Mouse (Mus musculus) intestine, embryonic 15.5 days (tissue): ENCODE data around the gene Pbld2. TPM values are rescaled to one million over a fixed set of nuclear protein-coding genes. Genes with fewer than 3 reads are reported as not detected.
A peak's percentile ranks its signal among the peaks of the same experiment; 100 is the strongest.

Experiments
- ATAC-seq: fragments of 200-750 bp; cut with Nextera tagmentation; 2 replicates; pipeline ENCODE4 v1.8.0; 2017; ENCODE audit warnings: moderate TSS enrichment, moderate library complexity
- H3K27ac ChIP-seq: fragments of 300-500 bp; sonication (generic); 2 replicates; pipeline ENCODE4 v1.5.1; 2015; ENCODE audit warnings: mild to moderate bottlenecking, inconsistent platforms
- H3K27me3 ChIP-seq: fragments of 300-500 bp; sonication (generic); replicated peaks from 2 replicates; pipeline ENCODE4 v1.6.1; 2015; ENCODE audit warnings: inconsistent platforms
- H3K36me3 ChIP-seq: fragments of 300-500 bp; sonication (generic); 2 replicates; pipeline ENCODE4 v1.6.1; 2015; ENCODE audit warnings: inconsistent platforms
- H3K4me1 ChIP-seq: fragments of 300-500 bp; sonication (generic); replicated peaks from 2 replicates; pipeline ENCODE4 v1.6.1; 2015; ENCODE audit warnings: inconsistent platforms
- H3K4me2 ChIP-seq: fragments of 300-500 bp; sonication (generic); replicated peaks from 2 replicates; pipeline ENCODE4 v1.6.1; 2015; ENCODE audit warnings: mild to moderate bottlenecking, inconsistent platforms
- H3K4me3 ChIP-seq: fragments of 300-500 bp; sonication (generic); replicated peaks from 2 replicates; pipeline ENCODE4 v1.5.1; 2015; ENCODE audit warnings: inconsistent platforms
- H3K9ac ChIP-seq: fragments of 300-500 bp; sonication (generic); 2 replicates; pipeline ENCODE4 v1.6.1; 2015; ENCODE audit warnings: inconsistent platforms
- H3K9me3 ChIP-seq: fragments of 300-500 bp; sonication (generic); 2 replicates; pipeline ENCODE4 v1.6.1; 2016; ENCODE audit warnings: inconsistent platforms
- WGBS: fragments of 180-500 bp; shearing (Covaris S2); methylation state at CpG from one replicate; pipeline ENCODE4 v1.1.7; 2015; 5-methylcytosine and 5-hydroxymethylcytosine counted together
- polyA plus RNA-seq: library from polyadenylated mRNA; unstranded; fragments of >200 nt; fragmentation: Nextera tagmentation; extraction: Ambion mirVana; gene quantifications from 2 replicates; pipeline ENCODE4 v1.2.1, GENCODE M21; 2015

Pbld2 gene
- polyA plus RNA-seq, 1 experiment from 2014 or later: 5.7 TPM

DNA sequence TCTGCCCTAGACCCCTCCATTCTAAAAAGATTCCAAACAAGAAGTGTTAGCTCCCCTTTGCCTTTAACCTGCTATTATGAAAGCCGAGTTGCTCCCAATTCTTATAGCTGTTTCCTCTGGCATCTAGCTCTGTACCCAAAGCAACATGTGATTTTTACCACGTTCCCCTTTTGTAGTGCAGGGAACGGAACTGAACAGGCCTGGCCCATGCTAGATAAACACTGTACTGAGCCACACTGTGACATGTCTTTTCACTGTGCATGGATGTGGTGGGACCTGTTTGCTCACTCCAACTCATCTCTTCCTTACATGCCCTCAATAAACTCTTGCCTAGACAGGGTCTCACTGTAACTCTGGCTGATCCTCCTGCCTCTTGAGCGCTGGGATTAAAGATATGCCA lies 13.8 kb upstream of the Pbld2 start:
- no peak overlapping the region for H3K4me2 ChIP-seq
- H3K9me3 ChIP-seq: no peaks in the 10 kb centered on the region
- no peak overlapping the region for H3K9ac ChIP-seq
- peaks cover 26% of the 10 kb centered on the region for H3K36me3 ChIP-seq
- 83% methylated on average over 4 of the region's 4 CpGs for WGBS
- no peak overlapping the region for H3K27ac ChIP-seq
- H3K4me1 ChIP-seq: no peaks in the 10 kb centered on the region
- H3K27me3 ChIP-seq: no peaks in the 10 kb centered on the region
- no peak for ATAC-seq
- H3K4me3 ChIP-seq: no peak overlapping the region

DNA sequence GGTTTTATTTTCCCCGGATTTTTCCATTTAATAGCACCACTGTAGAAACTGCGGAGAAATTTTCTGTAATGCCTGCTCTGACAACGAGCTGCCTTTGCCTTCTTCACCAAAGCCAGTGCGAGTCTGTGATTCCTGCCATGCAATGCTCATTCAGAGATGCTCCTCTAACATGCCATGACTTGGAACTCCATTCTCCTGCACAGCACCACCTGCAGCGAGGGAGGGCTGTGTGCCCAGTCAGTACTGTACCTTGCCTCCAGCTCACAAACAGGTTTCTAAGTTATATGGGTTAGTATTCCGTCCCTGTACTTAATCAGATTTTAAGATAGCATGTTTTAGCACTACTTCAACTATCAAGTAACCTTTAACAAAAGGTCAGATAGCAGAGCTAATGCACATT lies 12.6 kb upstream of the Pbld2 start:
- no peak overlapping the region for H3K4me2 ChIP-seq
- no peaks in the 10 kb centered on the region for H3K4me1 ChIP-seq
- 88% methylated on average over 6 of the region's 6 CpGs for WGBS
- H3K9ac ChIP-seq: no peak overlapping the region
- H3K9me3 ChIP-seq: no peaks in the 10 kb centered on the region
- no peak for ATAC-seq
- peaks cover 33% of the 10 kb centered on the region for H3K36me3 ChIP-seq
- H3K27me3 ChIP-seq: no peaks in the 10 kb centered on the region
- no peak overlapping the region for H3K27ac ChIP-seq
- no peak overlapping the region for H3K4me3 ChIP-seq

- Histone ChIP-seq H3K27me3 (no peaks in the 10 kb centered on the region), H3K4me1 (no peaks in the 10 kb centered on the region), H3K4me2 (no peak overlapping the region), H3K4me3 (no peak overlapping the region), H3K9ac (no peak overlapping the region), H3K9me3 (no peaks in the 10 kb centered on the region), H3K27ac (no peak overlapping the region), H3K36me3 (peaks cover 33% of the 10 kb centered on the region)
- WGBS: 74% methylated on average over 3 of the region's 3 CpGs
- ATAC-seq: no peak
Measured at GRCm38 (mm10) chr10:63013476-63013875, 10.6 kb upstream of the Pbld2 start.

GRCm38 (mm10) chr10:63014168-63014567 lies 9.9 kb upstream of the Pbld2 start:
- Histone ChIP-seq H3K9ac (no peak overlapping the region), H3K27ac (no peak overlapping the region), H3K4me3 (no peak overlapping the region), H3K4me2 (no peak overlapping the region), H3K27me3 (no peaks in the 10 kb centered on the region), H3K4me1 (no peaks in the 10 kb centered on the region), H3K36me3 (peaks cover 33% of the 10 kb centered on the region), H3K9me3 (no peaks in the 10 kb centered on the region)
- no peak for ATAC-seq
- WGBS: 86% methylated on average over 9 of the region's 9 CpGs

DNA sequence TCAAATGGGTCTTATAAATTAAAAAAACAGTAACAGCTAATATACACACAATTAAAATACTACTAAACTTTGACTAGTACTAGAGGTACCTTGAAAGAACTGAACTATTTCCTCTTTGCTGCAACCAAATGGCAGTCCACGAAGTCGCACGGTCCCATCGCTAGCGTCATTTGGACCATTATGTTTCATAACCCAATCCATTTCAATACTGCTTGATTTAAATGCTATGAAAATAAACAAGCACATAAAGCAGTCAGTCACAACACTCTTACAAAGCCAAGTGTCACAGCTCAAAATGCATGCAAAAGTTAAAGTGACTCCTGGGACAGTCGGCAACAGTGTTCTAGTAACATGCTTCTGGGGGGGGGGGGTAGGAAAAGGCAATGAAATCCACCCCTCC lies 4.8 kb upstream of the Pbld2 start:
- peaks cover 15% of the 10 kb centered on the region for H3K36me3 ChIP-seq
- no peaks in the 10 kb centered on the region for H3K9me3 ChIP-seq
- H3K9ac ChIP-seq: no peak overlapping the region
- H3K27me3 ChIP-seq: no peaks in the 10 kb centered on the region
- H3K4me2 ChIP-seq: no peak overlapping the region
- 89% methylated on average over 6 of the region's 6 CpGs for WGBS
- no peak overlapping the region for H3K27ac ChIP-seq
- no peak overlapping the region for H3K4me3 ChIP-seq
- no peak for ATAC-seq
- H3K4me1 ChIP-seq: peaks cover 6% of the 10 kb centered on the region

- Histone ChIP-seq H3K36me3 (peaks cover 4% of the 10 kb centered on the region; the same call in 1 of the 2 replicates), H3K27ac (no peak overlapping the region), H3K9ac (no peak overlapping the region), H3K4me1 (peaks cover 12% of the 10 kb centered on the region), H3K4me3 (peak overlapping the region; percentile 90), H3K9me3 (no peaks in the 10 kb centered on the region), H3K4me2 (peak overlapping the region; percentile 62), H3K27me3 (no peaks in the 10 kb centered on the region)
- WGBS: 45% methylated on average over 4 of the region's 4 CpGs
- ATAC-seq: no peak
Measured at GRCm38 (mm10) chr10:63021702-63022101, 2.4 kb upstream of the Pbld2 start.

GRCm38 (mm10) chr10:63022541-63023120 lies 1.5 kb upstream of the Pbld2 start:
- Histone ChIP-seq H3K4me2 (peak overlapping the region; percentile 62), H3K9me3 (no peaks in the 10 kb centered on the region), H3K9ac (peak overlapping the region; percentile 99), H3K36me3 (0 out of 2 replicates have a peak, but pooled peaks cover 3% of the 10 kb centered on the region), H3K4me1 (peaks cover 12% of the 10 kb centered on the region), H3K27ac (peak overlapping the region; percentile 100), H3K27me3 (no peaks in the 10 kb centered on the region), H3K4me3 (peak overlapping the region; percentile 90)
- ATAC-seq: no peak
- under 1% methylated on average over 27 of the region's 27 CpGs for WGBS

DNA sequence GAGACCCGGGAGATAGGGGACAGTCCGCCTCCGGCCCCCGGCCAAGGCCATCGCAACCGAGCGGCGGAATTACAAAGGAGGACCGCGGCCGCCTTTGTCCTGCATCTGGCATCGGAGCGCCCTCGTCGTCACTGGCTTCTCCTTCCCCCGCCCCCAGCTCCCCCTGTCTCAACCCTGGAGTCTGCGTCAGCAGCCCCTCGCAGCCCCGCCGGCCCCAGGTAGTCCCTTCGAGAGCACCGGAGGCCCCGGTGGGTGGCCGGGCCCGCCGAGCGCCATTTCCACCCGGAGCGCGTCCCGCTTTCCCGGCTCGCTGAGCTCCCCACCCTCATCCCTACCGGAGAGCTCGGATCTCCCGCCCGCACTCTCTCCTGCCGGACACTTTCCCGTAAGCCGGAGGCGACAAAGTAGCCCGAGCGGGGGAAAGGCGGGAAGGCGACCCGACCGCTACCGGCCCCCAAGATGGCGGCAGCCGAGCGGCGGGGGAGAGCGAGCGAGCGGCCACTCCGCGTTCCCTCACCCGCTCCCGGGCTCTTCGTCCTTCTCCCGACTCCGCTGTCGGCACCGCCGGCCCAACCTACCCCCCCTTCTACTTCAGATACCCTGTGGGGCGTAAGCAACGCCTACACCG lies 880 bp upstream of the Pbld2 start:
- H3K4me1 ChIP-seq: peaks cover 12% of the 10 kb centered on the region
- H3K36me3 ChIP-seq: no peaks in the 10 kb centered on the region
- H3K27me3 ChIP-seq: no peaks in the 10 kb centered on the region
- peak overlapping the region; percentile 100 for H3K27ac ChIP-seq
- peak; percentile 72 for ATAC-seq
- H3K9me3 ChIP-seq: no peaks in the 10 kb centered on the region
- H3K4me2 ChIP-seq: peak overlapping the region; percentile 62
- peak overlapping the region; percentile 99 for H3K9ac ChIP-seq
- under 1% methylated on average over 65 of the region's 68 CpGs for WGBS
- peak overlapping the region; percentile 90 for H3K4me3 ChIP-seq

GRCm38 (mm10) chr10:63024580-63024910 lies 430 bp downstream of the Pbld2 start:
- 0% methylated on average over 8 of the region's 8 CpGs for WGBS
- peaks cover 12% of the 10 kb centered on the region for H3K4me1 ChIP-seq
- H3K9ac ChIP-seq: peak overlapping the region; percentile 61
- no peaks in the 10 kb centered on the region for H3K9me3 ChIP-seq
- peak overlapping the region; percentile 100 for H3K27ac ChIP-seq
- H3K27me3 ChIP-seq: no peaks in the 10 kb centered on the region
- H3K4me2 ChIP-seq: peak overlapping the region; percentile 62
- H3K4me3 ChIP-seq: peak overlapping the region; percentile 90
- no peaks in the 10 kb centered on the region for H3K36me3 ChIP-seq
- ATAC-seq: peak; percentile 72

- Histone ChIP-seq H3K4me1 (peaks cover 12% of the 10 kb centered on the region), H3K9ac (peak overlapping the region; percentile 61; the same call in 1 of the 2 replicates), H3K36me3 (no peaks in the 10 kb centered on the region), H3K27ac (peak overlapping the region; percentile 100), H3K27me3 (no peaks in the 10 kb centered on the region), H3K9me3 (no peaks in the 10 kb centered on the region), H3K4me2 (peak overlapping the region; percentile 62), H3K4me3 (peak overlapping the region; percentile 90)
- no peak for ATAC-seq
- WGBS: 26% methylated on average over 2 of the region's 2 CpGs
Measured at GRCm38 (mm10) chr10:63025016-63025415, 901 bp downstream of the Pbld2 start.

DNA sequence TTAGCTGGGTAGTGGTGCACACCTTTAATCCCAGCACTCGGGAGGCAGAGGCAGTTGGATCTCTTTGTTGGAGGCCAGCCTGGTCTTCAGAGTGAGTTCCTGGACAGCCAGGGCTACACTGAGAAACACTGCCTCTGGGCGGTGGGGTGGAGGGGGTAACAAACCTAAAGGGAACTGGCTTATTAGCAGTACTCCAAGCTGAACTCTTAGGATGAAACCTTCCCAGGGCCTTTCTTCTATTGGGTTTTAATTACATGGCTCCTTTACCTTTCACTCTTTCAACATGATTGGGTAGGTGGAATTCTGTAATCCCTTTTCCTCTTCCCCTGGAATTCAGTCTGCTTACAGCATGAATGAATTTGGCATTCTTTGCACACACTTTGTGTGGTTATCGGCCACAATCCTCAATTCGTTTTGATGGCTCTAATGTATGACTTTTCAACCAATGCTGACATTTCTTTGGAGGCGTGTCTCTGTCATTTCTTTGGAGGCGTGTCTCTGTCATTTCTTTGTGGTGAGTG lies 1.4 kb downstream of the Pbld2 start:
- H3K9me3 ChIP-seq: no peaks in the 10 kb centered on the region
- H3K4me3 ChIP-seq: no peak overlapping the region
- no peaks in the 10 kb centered on the region for H3K36me3 ChIP-seq
- peak overlapping the region; percentile 100 for H3K27ac ChIP-seq
- no peaks in the 10 kb centered on the region for H3K27me3 ChIP-seq
- no peak overlapping the region for H3K9ac ChIP-seq
- WGBS: 70% methylated on average over 6 of the region's 6 CpGs
- ATAC-seq: no peak
- H3K4me1 ChIP-seq: peaks cover 12% of the 10 kb centered on the region
- peak overlapping the region; percentile 62; the same call in 1 of the 2 replicates for H3K4me2 ChIP-seq

GRCm38 (mm10) chr10:63026156-63026794 lies 2.2 kb downstream of the Pbld2 start:
- no peaks in the 10 kb centered on the region for H3K9me3 ChIP-seq
- H3K4me3 ChIP-seq: no peak overlapping the region
- ATAC-seq: no peak
- H3K4me1 ChIP-seq: peaks cover 10% of the 10 kb centered on the region
- H3K27me3 ChIP-seq: no peaks in the 10 kb centered on the region
- H3K36me3 ChIP-seq: no peaks in the 10 kb centered on the region
- no peak overlapping the region for H3K9ac ChIP-seq
- 55% methylated on average over 8 of the region's 8 CpGs for WGBS
- H3K4me2 ChIP-seq: no peak overlapping the region
- H3K27ac ChIP-seq: no peak overlapping the region
